Mouse (Mus musculus) gonadal fat pad, adult 2 months (tissue): ENCODE results near the gene Arid3b. TPM values are rescaled to one million over a fixed set of nuclear protein-coding genes. Genes with fewer than 3 reads are reported as not detected.

Experiments used
- DNase-seq: peaks from one replicate; pipeline ENCODE4 v3.0.0-alpha.2; 2012; ENCODE audit warnings: low read depth
- polyA plus RNA-seq: library from polyadenylated mRNA; depleted of rRNA; stranded (reverse); fragments of >200 nt; gene quantifications from 2 replicates; pipeline ENCODE4 v1.2.3, GENCODE M21; 2012; rRNA removed

Gene Arid3b
- polyA plus RNA-seq, 1 experiment = 4.0 TPM

- no peak for DNase-seq
These were observed 88.5 kb downstream of the Arid3b start for GRCm38 (mm10) chr9:57748137-57748536.

DNA sequence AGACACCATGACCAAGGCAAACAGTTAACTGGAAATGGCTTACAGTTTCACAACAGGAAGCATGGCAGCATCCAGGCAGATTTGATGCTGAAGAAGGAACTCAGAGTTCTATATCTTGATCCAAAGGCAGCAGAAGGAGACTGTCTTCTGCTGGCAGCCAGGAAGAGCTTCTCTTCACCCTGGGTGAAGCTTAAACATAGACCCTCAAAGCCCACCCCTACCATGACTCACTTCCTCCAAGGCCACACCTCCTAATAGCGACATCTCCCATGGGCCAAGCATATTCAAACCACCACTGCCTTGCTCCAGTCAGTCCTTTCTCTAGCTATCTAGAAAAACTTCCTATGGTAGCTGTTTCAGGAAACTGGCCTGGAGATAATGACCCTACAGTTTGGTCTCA, 89.5 kb downstream of the Arid3b start:
- DNase-seq = no peak

DNA sequence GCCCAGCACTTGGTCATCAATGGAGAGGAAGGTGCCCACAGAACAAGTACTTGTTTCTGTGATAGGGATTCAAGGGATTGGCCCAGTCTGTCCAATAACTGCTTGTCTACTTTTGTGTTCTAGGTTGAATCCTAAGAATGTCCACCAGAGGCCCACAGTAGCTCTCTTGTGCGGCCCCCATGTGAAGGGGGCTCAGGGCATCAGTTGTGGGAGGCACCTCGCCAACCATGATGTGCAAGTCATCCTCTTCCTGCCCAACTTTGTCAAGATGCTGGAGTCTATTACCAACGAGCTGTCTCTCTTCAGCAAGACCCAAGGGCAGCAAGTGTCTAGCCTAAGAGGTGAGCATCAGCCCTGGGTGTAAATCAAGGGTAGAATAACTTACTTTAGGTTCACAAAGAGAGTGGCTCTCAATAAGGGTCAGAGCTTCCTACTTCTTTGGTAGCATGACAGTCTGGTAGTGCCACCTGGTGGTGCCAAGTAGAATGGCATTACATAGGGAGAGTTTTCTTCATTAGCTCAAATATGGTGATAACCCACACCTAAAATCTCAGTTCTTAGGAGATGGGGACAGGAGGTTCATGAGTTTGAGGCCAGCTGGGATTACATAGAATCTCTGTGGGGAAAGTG, 92.0 kb downstream of the Arid3b start:
- DNase-seq = no peak

Other genes starting within 250 kb of the Arid3b start
- 46.2 and 47.9 TPM in 2 replicates for gene Ulk3, start 247.3 kb downstream of the Arid3b start, polyA plus RNA-seq
- gene Cplx3, start 230.5 kb downstream of the Arid3b start, polyA plus RNA-seq = not detected in 2 replicates
- gene Lman1l, start 216.0 kb downstream of the Arid3b start, polyA plus RNA-seq = not detected in 2 replicates
- gene Csk, start 183.2 kb downstream of the Arid3b start, polyA plus RNA-seq = 41.3 and 58.2 TPM in 2 replicates
- 0.08 and 0.67 TPM in 2 replicates for gene Cyp1a2, start 153.1 kb downstream of the Arid3b start, polyA plus RNA-seq
- 1.3 TPM in 2 replicates for gene Cyp1a1, start 148.9 kb downstream of the Arid3b start, polyA plus RNA-seq
- gene Edc3, start 128.3 kb downstream of the Arid3b start, polyA plus RNA-seq = 11.7 and 14.0 TPM in 2 replicates
- 92.6 and 97.5 TPM in 2 replicates for gene Clk3, start 70.9 kb downstream of the Arid3b start, polyA plus RNA-seq
- 100 and 106 TPM in 2 replicates for gene Ubl7, start 74.2 kb upstream of the Arid3b start, polyA plus RNA-seq
- 32.3 and 32.5 TPM in 2 replicates for gene Sema7a, start 103.3 kb upstream of the Arid3b start, polyA plus RNA-seq
- 0.32 and 1.1 TPM in 2 replicates for gene Cyp11a1, start 169.6 kb upstream of the Arid3b start, polyA plus RNA-seq
- gene Stra6, start 227.0 kb upstream of the Arid3b start, polyA plus RNA-seq = 7.3 and 9.6 TPM in 2 replicates